Mouse (Mus musculus) mouse embryonic stem cell (cell line): ENCODE data around the gene Gm20388.

Experiments
- in situ Hi-C, 2 experiments: fragments of 300-500 bp; cut with MboI; formaldehyde crosslinking; loops; 1 replicate in 1 of 2; 3 replicates in 1 of 2; pipeline ENCODE4 v1.14.3; 2019 to 2020; ENCODE audit warnings: low sequenced_read_pairs in 2 of 2, low pct_unique_long_range_greater_than_20kb in 1 of 2, mixed read lengths in 1 of 2; ENCODE audit not compliant: unreplicated experiment in 1 of 2

Gene Gm20388

DNA sequence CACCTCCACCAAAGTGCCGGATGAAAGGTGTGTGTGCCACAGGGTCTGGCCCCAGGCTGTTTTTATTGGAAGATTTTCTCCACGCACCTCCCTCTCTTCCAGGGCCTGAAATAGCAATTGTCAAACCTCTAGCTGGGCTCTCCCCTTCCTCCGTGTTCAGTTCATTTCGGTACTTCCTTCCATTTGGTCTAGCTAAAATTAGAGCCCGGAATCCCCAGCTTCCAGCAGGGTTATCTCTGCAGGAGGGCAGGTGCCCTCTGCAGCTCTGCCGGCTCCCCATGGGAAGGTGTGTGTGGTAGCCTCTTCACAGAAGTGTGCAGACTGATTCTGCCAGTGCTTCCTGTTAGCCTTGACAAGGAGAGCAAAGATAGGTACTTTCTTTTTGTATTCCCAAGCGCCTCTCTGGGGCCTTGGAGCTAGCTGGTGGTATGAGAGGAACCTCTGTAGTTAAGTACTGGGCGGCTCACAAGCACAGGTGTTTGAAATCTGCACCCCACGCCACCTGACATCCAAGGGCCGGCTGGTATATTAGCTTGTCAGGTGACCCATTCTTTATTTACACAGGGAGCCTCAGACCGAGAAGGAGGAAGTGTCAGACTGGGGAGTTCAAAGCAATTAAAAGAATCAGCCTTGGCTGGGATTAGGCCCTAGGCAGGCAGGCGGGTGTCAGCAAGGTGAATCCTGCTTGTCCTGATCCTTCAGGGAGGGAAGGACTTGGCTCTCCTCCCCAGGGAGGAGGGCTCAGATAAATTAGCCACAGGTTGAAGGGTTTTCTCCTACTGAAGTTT is 579.9 kb downstream of the Gm20388 start:
- in situ Hi-C loops, result no loop called here

- in situ Hi-C loops, result no loop called here
These were observed 580.6 kb downstream of the Gm20388 start for GRCm38 (mm10) chr8:120491166-120491793.

- in situ Hi-C loops, result no loop called here
These were observed 581.7 kb downstream of the Gm20388 start for GRCm38 (mm10) chr8:120492193-120492880.

- in situ Hi-C loops, result no loop called here
These were observed 582.2 kb downstream of the Gm20388 start for GRCm38 (mm10) chr8:120492881-120493220.

DNA sequence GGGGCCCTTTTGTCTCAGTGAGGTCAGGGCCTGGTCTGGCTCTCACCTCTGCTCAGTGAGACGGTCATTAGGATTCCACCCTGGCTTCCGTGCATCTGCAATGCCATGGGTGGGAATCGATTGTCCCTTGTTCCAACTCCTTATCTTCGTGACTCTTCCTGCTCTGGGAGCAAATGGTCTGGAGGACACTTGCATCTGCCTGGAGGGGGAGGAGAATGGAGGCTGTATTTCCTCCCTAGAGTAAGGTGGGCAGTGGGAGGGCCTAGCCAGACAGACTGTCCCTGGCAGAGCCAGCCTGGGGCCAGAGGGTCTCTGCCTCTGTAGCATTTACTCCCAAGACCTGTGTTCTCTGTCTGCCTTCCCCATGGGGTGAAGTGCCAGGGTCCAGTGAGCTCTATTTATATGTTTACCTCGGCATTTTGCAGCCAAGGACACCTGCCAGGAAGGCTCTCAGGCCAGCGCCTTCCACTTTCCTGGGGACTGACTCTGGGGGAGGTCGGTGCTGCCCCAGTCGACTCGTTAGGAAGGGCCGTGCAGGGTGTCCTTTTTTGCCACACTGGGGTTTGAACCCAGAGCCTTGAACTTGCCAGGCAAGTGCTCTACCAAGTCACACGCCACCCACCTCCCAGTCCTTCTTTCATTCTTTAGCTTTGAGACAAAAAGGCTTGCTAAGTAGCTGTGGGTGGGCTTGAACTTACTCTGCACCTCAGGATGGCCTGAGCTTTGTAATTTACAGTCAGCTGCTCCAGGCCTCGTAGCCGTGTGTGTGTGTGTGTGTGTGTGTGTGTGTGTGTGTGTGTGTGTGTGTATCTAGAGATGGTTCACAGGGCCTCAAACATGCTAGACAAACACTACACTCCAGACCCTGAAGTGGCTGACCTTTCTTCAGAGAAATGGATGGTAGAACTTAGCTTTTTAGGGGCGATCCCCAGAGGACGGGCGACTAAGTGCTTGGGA is 583.1 kb downstream of the Gm20388 start:
- in situ Hi-C loops, result no loop called here

GRCm38 (mm10) chr8:120494903-120495302 is 584.3 kb downstream of the Gm20388 start:
- in situ Hi-C loops, result no loop called here

- in situ Hi-C loops, result no loop called here
These were observed 584.8 kb downstream of the Gm20388 start for GRCm38 (mm10) chr8:120495461-120495860.

DNA sequence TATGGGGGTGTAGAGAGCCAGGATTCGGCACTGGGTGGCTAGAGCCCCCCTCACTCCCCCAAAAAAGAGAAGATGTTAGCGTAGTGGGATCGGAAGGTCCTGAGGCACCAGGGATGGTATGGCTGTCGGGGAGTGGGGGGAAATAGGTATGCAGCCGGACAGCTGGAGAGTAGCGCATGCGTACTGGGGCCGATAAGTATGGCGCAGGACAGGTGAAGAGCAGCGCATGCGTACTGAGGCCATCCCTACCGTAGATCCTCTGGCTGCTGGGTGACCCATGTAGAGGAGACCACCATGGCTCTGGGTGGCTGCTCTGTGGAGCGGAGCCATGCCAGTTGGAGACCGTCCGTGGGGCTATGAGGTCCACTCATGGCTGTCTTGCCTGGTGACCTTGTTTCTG is 585.8 kb downstream of the Gm20388 start:
- in situ Hi-C loops, result no loop called here

GRCm38 (mm10) chr8:120497503-120497946 is 586.9 kb downstream of the Gm20388 start:
- in situ Hi-C loops, result no loop called here

GRCm38 (mm10) chr8:120498349-120498831 is 587.7 kb downstream of the Gm20388 start:
- in situ Hi-C loops, result no loop called here

DNA sequence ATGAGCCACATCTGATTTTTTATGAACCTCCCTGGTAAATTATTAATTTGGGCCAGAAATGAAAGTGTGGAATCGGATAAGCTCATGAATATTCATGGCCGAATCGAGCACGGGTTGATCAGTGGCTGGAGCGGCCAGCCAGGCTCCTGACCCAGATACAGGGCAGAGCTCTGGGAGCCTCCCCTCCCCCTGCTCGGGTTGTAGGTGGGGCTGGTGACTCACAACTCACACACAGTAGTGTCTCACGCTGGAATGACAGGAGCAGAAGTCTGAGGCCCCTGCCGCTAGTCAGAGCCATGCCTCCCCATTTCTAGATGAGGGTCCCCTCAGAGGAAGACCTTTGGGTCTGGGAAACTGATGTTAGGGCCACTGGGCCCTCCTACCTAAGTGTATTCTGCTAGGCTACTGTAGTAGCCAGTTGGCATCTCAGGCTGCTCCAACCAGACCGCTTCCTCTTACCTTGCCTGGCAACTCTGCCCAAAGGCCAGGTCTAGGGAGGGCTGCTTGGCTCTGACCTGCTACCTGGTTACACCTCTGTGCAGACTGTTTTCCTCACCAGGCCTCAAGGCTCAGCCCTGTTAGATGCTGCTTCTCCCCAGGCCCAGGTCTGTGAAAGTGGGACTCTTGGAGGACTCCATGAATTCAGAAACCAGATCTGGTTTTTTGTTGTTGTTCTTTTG is 588.4 kb downstream of the Gm20388 start:
- in situ Hi-C loops, result no loop called here

DNA sequence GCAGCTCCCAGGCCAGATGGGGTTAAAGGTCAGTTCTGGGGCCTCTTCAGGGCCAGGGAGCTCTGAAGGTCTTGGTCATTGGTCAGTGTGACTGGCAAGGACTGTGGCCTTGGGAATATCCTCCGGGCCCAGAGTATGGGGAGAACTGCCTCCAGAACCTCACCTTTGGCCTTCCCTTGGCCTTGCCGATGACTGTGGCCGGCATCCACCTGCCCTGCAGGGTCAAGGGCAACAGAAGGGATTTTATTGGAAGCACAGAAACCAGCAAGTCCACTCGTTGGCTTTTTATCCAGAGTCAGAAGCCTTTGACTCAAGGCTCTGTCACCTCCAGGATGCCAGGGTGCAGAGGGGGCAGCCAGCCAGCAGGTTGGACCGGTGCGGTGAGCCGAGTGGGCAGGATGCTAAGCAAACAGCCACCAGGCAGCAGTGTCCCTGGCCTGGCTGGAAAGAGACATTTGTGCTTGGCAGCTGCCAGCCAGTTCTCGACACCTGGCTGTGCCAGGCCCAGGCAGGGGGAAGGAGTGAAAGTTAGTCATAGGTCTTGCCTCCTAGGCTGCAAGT is 590.1 kb downstream of the Gm20388 start:
- in situ Hi-C loops, result no loop called here

DNA sequence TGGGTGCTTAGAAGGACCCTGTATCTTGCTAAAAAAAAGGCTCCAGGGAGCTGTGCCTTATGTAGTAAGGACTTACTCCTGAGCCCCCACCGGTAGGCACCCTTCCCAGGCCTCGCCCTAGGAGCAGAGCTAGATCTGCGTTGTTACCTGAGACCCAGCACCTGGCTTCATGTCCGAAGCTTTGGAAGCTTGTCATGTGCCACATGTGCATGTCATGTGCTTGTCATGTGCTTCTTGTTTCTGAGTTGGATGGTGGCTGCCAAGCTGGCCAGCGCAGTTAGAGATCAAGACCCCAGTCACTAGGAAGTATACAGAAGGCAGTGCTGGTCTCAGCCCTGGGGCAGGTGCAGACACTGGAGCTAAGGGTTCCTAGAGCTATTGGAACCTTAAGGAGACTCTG is 590.8 kb downstream of the Gm20388 start:
- in situ Hi-C loops, result no loop called here

DNA sequence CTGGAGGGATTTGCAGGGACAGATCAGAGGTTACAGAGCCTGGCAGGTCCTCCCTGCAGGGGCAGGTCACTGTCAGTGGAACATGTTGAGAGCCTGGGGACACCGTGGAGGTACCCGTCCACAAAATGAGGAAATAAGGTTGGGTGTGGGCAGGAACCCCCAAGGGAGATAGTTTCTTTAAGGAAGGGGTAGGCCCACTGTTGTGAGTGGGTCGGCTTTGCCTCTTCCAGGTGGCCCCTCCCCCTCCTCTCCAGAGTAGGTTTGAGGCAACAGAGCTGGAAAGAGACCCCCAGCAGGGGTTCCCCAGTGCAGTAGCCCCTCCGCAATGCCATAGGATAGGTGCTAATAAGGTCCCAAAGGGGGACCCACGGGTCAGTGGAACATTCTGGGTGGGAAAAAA is 591.8 kb downstream of the Gm20388 start:
- in situ Hi-C loops, result no loop called here

GRCm38 (mm10) chr8:120504251-120505081 is 593.8 kb downstream of the Gm20388 start:
- in situ Hi-C loops, result no loop called here

DNA sequence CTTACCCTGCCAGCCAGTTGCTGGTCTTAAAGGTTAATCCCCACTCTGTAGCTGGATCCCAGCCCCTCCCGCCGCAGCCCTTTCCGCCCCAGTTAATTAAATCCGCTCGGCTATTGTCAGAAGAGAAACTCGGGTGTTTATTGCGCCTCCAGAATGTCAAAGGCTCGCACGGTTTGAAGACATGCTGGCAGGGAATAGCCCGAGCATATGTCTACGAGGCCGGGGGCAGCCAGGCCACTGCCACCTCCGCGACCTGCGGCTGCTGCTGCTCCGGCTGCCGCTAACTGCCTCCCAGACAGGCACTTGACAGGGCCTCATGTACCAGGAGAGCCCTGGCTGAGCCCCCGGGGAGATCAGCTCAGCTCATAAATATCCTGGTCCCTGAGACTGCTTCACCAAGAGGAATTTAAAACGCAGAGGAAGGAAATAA is 594.5 kb downstream of the Gm20388 start:
- in situ Hi-C loops, result no loop called here
